ENCODE assay signal across 14 mouse cellular contexts in the genomic region with DNA sequence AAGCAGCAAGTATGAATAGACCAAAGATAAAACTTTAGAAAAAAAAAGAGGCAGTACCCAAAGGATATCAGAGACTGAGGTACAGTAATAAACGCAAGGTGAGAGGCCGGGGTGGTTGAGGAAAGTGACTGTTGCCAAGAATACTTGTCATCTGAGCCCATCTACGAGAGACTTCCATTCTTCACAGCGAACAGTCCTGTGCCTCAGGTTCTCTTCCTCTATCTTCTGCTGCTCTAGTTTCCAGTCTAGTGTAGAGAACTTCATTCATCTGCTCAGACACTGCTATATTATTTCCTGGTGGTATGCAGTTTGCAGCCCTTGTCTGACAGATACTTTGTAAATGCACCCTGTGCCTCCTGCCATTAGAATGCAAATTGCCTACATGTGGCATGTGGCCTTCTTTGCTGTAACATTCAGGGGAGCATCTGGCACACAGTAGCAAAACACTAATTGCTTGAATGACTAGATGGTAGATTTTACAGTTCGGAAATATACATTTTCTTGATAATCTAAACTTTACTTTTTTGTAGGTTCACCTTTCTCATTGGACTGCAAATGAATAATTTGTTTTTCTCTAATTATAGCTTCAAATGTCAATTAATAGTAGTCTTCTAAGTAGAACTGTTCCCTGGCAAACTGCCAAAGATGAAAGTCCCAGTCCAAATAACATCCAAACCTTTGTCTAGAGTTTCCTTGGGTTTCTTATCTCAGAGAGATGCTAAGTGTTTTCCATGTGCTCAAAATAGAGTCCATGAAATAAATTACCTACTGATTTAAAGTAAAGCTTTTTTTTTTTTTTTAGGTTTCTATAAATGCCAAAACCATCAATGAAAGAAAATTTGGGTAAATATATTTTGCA. TPM values are rescaled to one million over a fixed set of nuclear protein-coding genes. Genes with fewer than 3 reads are reported as not detected.
DNase-seq lines count a peak whose midpoint lies in the region; ATAC-seq lines count a peak whose summit lies in the region.
"Had no signal": no experiment of that assay in that cellular context is flagged by ENCODE, and none has a peak within 500 bp of the region (broad histone marks: within the 10 kb centered on the region; RNA-seq: fewer than 3 reads in every experiment).

No protein-coding gene starts in this region.

- H3K9me3 ChIP-seq in hindbrain, embryonic 11.5 days (ENCODE audit: control insufficient read depth, low read length): no peaks in the 10 kb centered on the region
- H3K9me3 ChIP-seq in hindbrain, embryonic 10.5 days: no peaks in the 10 kb centered on the region
- no peaks in the 10 kb centered on the region for H3K9me3 ChIP-seq in neural tube, embryonic 11.5 days (ENCODE audit: control insufficient read depth, low read length)
- no peaks in the 10 kb centered on the region for H3K9me3 ChIP-seq in hindbrain, embryonic 15.5 days
- H3K9me3 ChIP-seq: liver, embryonic 15.5 days had no signal

- no peak overlapping the region for H3K27ac ChIP-seq in hindbrain, embryonic 11.5 days (ENCODE audit: low read depth, low read length)
- H3K27ac ChIP-seq in hindbrain, embryonic 10.5 days: no peak overlapping the region
- H3K27ac ChIP-seq in neural tube, embryonic 11.5 days (ENCODE audit: low read depth, low read length): no peak overlapping the region
- H3K27ac ChIP-seq in hindbrain, embryonic 15.5 days (replicated peaks): no peak overlapping the region
- H3K27ac ChIP-seq: liver, embryonic 15.5 days had no signal

- DNase-seq in hindbrain, embryonic 11.5 days (ENCODE audit: low spot score): no peak
- no peak for DNase-seq in hindbrain, embryonic 10.5 days (ENCODE audit: low spot score)
- no peak for DNase-seq in neural tube, embryonic 11.5 days (ENCODE audit: low spot score)
- DNase-seq in neural tube, embryonic 10.5 days (ENCODE audit: extremely low spot score, low spot score): no peak
- no peak for DNase-seq in adipocyte (ENCODE audit: low spot score)
- no peak for DNase-seq in heart, postnatal 14 days
- DNase-seq in spleen, postnatal 10 days (ENCODE audit: low spot score in 2 of 2): no peak
- DNase-seq: cerebellum, postnatal 25 days; gastrocnemius, postnatal 25 days; heart, postnatal 10 days; right cerebral cortex, adult 18-20 months; thymus, postnatal 14 days had no signal

- WGBS in hindbrain, embryonic 11.5 days: 75% methylated on average over 5 of the region's 5 CpGs
- 74% methylated on average over 5 of the region's 5 CpGs for WGBS in hindbrain, embryonic 10.5 days
- WGBS in neural tube, embryonic 11.5 days: 67% methylated on average over 5 of the region's 5 CpGs
- 56% methylated on average over 5 of the region's 5 CpGs for WGBS in hindbrain, embryonic 15.5 days

- H3K27me3 ChIP-seq in hindbrain, embryonic 11.5 days (ENCODE audit: control insufficient read depth, insufficient read depth, low read length): no peaks in the 10 kb centered on the region
- H3K27me3 ChIP-seq in hindbrain, embryonic 10.5 days (ENCODE audit: insufficient read depth, poor library complexity, severe bottlenecking): no peaks in the 10 kb centered on the region
- no peaks in the 10 kb centered on the region for H3K27me3 ChIP-seq in neural tube, embryonic 11.5 days (ENCODE audit: control insufficient read depth, insufficient read depth, low read length)
- H3K27me3 ChIP-seq in hindbrain, embryonic 15.5 days: no peaks in the 10 kb centered on the region

- H3K4me1 ChIP-seq in hindbrain, embryonic 11.5 days (replicated peaks; ENCODE audit: control insufficient read depth, insufficient read depth, low read length): no peaks in the 10 kb centered on the region
- H3K4me1 ChIP-seq in hindbrain, embryonic 10.5 days (replicated peaks): no peaks in the 10 kb centered on the region
- H3K4me1 ChIP-seq in neural tube, embryonic 11.5 days (ENCODE audit: control insufficient read depth, insufficient read depth, low read length): no peaks in the 10 kb centered on the region
- no peaks in the 10 kb centered on the region for H3K4me1 ChIP-seq in hindbrain, embryonic 15.5 days (replicated peaks)

- H3K36me3 ChIP-seq in hindbrain, embryonic 11.5 days (ENCODE audit: control insufficient read depth, insufficient read depth, low read length): no peaks in the 10 kb centered on the region
- no peaks in the 10 kb centered on the region for H3K36me3 ChIP-seq in hindbrain, embryonic 10.5 days
- H3K36me3 ChIP-seq in neural tube, embryonic 11.5 days (ENCODE audit: control insufficient read depth, insufficient read depth, low read length): no peaks in the 10 kb centered on the region
- H3K36me3 ChIP-seq in hindbrain, embryonic 15.5 days: no peaks in the 10 kb centered on the region
- H3K36me3 ChIP-seq: liver, embryonic 15.5 days had no signal

- H3K4me3 ChIP-seq in hindbrain, embryonic 11.5 days (ENCODE audit: low read depth, low read length): no peak overlapping the region
- H3K4me3 ChIP-seq in hindbrain, embryonic 10.5 days: no peak overlapping the region
- no peak overlapping the region for H3K4me3 ChIP-seq in neural tube, embryonic 11.5 days (ENCODE audit: low read depth, low read length)
- H3K4me3 ChIP-seq in hindbrain, embryonic 15.5 days: no peak overlapping the region
- H3K4me3 ChIP-seq: liver, embryonic 15.5 days had no signal

- no peak overlapping the region for H3K9ac ChIP-seq in hindbrain, embryonic 11.5 days (ENCODE audit: low read depth, low read length)
- no peak overlapping the region for H3K9ac ChIP-seq in neural tube, embryonic 11.5 days (ENCODE audit: low read length)
- H3K9ac ChIP-seq in hindbrain, embryonic 15.5 days: no peak overlapping the region
- H3K9ac ChIP-seq: liver, embryonic 15.5 days had no signal

- intact Hi-C loops in heart, postnatal 14 days (cut with DNase I): loop anchor here (5.0 kb wide), 1 partner anchor 188 kb away; no protein-coding TSS in a partner anchor

- H3K4me2 ChIP-seq in hindbrain, embryonic 11.5 days (replicated peaks; ENCODE audit: low read depth, low read length): no peak overlapping the region
- H3K4me2 ChIP-seq in neural tube, embryonic 11.5 days (ENCODE audit: low read depth): no peak overlapping the region
- H3K4me2 ChIP-seq in hindbrain, embryonic 15.5 days: no peak overlapping the region
- H3K4me2 ChIP-seq: liver, embryonic 15.5 days had no signal

- ATAC-seq in hindbrain, embryonic 11.5 days (ENCODE audit: low FRiP score): peak; percentile 63; the same call in 1 of the 2 replicates
- ATAC-seq in neural tube, embryonic 11.5 days (ENCODE audit: insufficient read depth, low FRiP score, low TSS enrichment): peak; percentile 66
- ATAC-seq in hindbrain, embryonic 15.5 days (ENCODE audit: low FRiP score, low read depth): peak; percentile 48; the same call in 1 of the 2 replicates

RNA-seq across cellular contexts. Expression of gene Hint3, which starts 5.0 kb away (rescaled TPM):
- polyA plus RNA-seq in hindbrain, embryonic 11.5 days (2014; fragmentation: Nextera tagmentation; extraction: Ambion mirVana): 20.2 and 21.2 TPM in 2 replicates
- polyA plus RNA-seq in hindbrain, embryonic 10.5 days (2016; fragmentation: Nextera tagmentation; extraction: Ambion mirVana): 14.7 and 15.2 TPM in 2 replicates
- polyA plus RNA-seq in neural tube, embryonic 11.5 days (2014; fragmentation: Nextera tagmentation; extraction: Ambion mirVana): 17.8 and 18.1 TPM in 2 replicates
- polyA plus RNA-seq in hindbrain, embryonic 15.5 days (2015; fragmentation: Nextera tagmentation; extraction: Ambion mirVana): 17.7 and 20.8 TPM in 2 replicates
- total RNA-seq in heart, postnatal 14 days (2021): 10 to 100 TPM; 56.6 to 57.0 TPM

RNA-seq across cellular contexts. Expression of gene Trmt11, which starts 23.8 kb away (rescaled TPM):
- polyA plus RNA-seq in hindbrain, embryonic 11.5 days (2014; fragmentation: Nextera tagmentation; extraction: Ambion mirVana): 31.3 TPM in 2 replicates
- polyA plus RNA-seq in hindbrain, embryonic 10.5 days (2016; fragmentation: Nextera tagmentation; extraction: Ambion mirVana): 26.3 and 30.6 TPM in 2 replicates
- polyA plus RNA-seq in neural tube, embryonic 11.5 days (2014; fragmentation: Nextera tagmentation; extraction: Ambion mirVana): 27.6 and 27.7 TPM in 2 replicates
- polyA plus RNA-seq in hindbrain, embryonic 15.5 days (2015; fragmentation: Nextera tagmentation; extraction: Ambion mirVana): 20.0 and 21.0 TPM in 2 replicates
- 1 to 10 TPM; 5.6 to 6.3 TPM for total RNA-seq in heart, postnatal 14 days (2021)
